Mouse (Mus musculus): ENCODE measurements around the gene Rspry1. TPM values are rescaled to one million over a fixed set of nuclear protein-coding genes. Genes with fewer than 3 reads are reported as not detected.

Gene Rspry1
- polyA plus RNA-seq, 1 experiment from 2014 or later: 46.3 TPM

Other genes with a start within 250 kb of the Rspry1 start
- 58.4 and 59.3 TPM in 2 replicates for gene Herpud1, start 215.5 kb upstream of the Rspry1 start, polyA plus RNA-seq (2014; fragmentation: Nextera tagmentation; extraction: Ambion mirVana)
- gene Nlrc5, start 167.6 kb upstream of the Rspry1 start, polyA plus RNA-seq (2014; fragmentation: Nextera tagmentation; extraction: Ambion mirVana): 0.05 TPM in 1 of 2 replicates, not detected in the other
- gene Cpne2, start 68.9 kb upstream of the Rspry1 start, polyA plus RNA-seq (2014; fragmentation: Nextera tagmentation; extraction: Ambion mirVana): 9.5 and 11.2 TPM in 2 replicates
- gene Fam192a, start 60 bp downstream of the Rspry1 start, polyA plus RNA-seq (2014; fragmentation: Nextera tagmentation; extraction: Ambion mirVana): 95.9 and 101 TPM in 2 replicates
- gene Arl2bp, start 64.7 kb downstream of the Rspry1 start, polyA plus RNA-seq (2014; fragmentation: Nextera tagmentation; extraction: Ambion mirVana): 89.6 and 95.5 TPM in 2 replicates
- 0.42 and 0.56 TPM in 2 replicates for gene Pllp, start 94.3 kb downstream of the Rspry1 start, polyA plus RNA-seq (2014; fragmentation: Nextera tagmentation; extraction: Ambion mirVana)
- not detected in 2 replicates for gene Ccl22, start 143.7 kb downstream of the Rspry1 start, polyA plus RNA-seq (2014; fragmentation: Nextera tagmentation; extraction: Ambion mirVana)
- gene Cx3cl1, start 170.1 kb downstream of the Rspry1 start, polyA plus RNA-seq (2014; fragmentation: Nextera tagmentation; extraction: Ambion mirVana): 6.1 and 7.9 TPM in 2 replicates
- not detected in 2 replicates for gene Ccl17, start 208.5 kb downstream of the Rspry1 start, polyA plus RNA-seq (2014; fragmentation: Nextera tagmentation; extraction: Ambion mirVana)
- gene Coq9, start 236.4 kb downstream of the Rspry1 start, polyA plus RNA-seq (2014; fragmentation: Nextera tagmentation; extraction: Ambion mirVana): 54.0 and 59.3 TPM in 2 replicates
- 160 and 168 TPM in 2 replicates for gene Ciapin1, start 236.4 kb downstream of the Rspry1 start, polyA plus RNA-seq (2014; fragmentation: Nextera tagmentation; extraction: Ambion mirVana)